Comparison of ENCODE assay signal across 8 mouse cellular contexts in genomic region chr8:113634670-113635591, GRCm38 (mm10). TPM values are rescaled to one million over a fixed set of nuclear protein-coding genes. Genes with fewer than 3 reads are reported as not detected.
DNase-seq lines count a peak whose midpoint lies in the region; ATAC-seq and TF ChIP-seq lines count a peak whose summit lies in the region.

TSS of gene Mon1b (plus strand) at chr8:113635587.

- peak; percentile 84 for ATAC-seq in erythroid progenitor cell, adult 5-6 weeks (replicated peaks; ENCODE audit: low FRiP score, poor library complexity, severe bottlenecking)
- ATAC-seq in heart, embryonic 12.5 days (ENCODE audit: insufficient number of reproducible peaks, low FRiP score): peak; percentile 98
- peak; percentile 99 for ATAC-seq in kidney, postnatal 0 days (replicated peaks; ENCODE audit: low FRiP score, low read depth)
- ATAC-seq in liver, embryonic 11.5 days (replicated peaks; ENCODE audit: low FRiP score): peak; percentile 96
- ATAC-seq in stomach, embryonic 14.5 days (ENCODE audit: insufficient number of reproducible peaks, insufficient read depth, low FRiP score, low read depth): peak; percentile 98

- peak within 1 kb of the TSS; percentile 80 for H3K9ac ChIP-seq in heart, embryonic 12.5 days
- peak within 1 kb of the TSS; percentile 65 for H3K9ac ChIP-seq in kidney, postnatal 0 days (ENCODE audit: low read depth, low read length)
- H3K9ac ChIP-seq in liver, embryonic 11.5 days (ENCODE audit: low read depth, low read length): peak within 1 kb of the TSS; percentile 76
- peak within 1 kb of the TSS; percentile 64 for H3K9ac ChIP-seq in stomach, embryonic 14.5 days (replicated peaks; ENCODE audit: low read depth, low read length)

- H3K27me3 ChIP-seq in heart, embryonic 12.5 days (replicated peaks): no peaks in the 10 kb centered on the region
- H3K27me3 ChIP-seq in kidney, postnatal 0 days (ENCODE audit: insufficient read depth, low read length): no peaks in the 10 kb centered on the region
- H3K27me3 ChIP-seq in liver, embryonic 11.5 days (replicated peaks; ENCODE audit: control insufficient read depth, insufficient read depth, low read length): no peaks in the 10 kb centered on the region
- no peaks in the 10 kb centered on the region for H3K27me3 ChIP-seq in stomach, embryonic 14.5 days (ENCODE audit: control insufficient read depth, insufficient read depth, low read length)

- WGBS in heart, embryonic 12.5 days: under 1% methylated on average over 42 of the region's 42 CpGs
- WGBS in kidney, postnatal 0 days: under 1% methylated on average over 42 of the region's 42 CpGs
- under 1% methylated on average over 42 of the region's 42 CpGs for WGBS in liver, embryonic 11.5 days
- under 1% methylated on average over 42 of the region's 42 CpGs for WGBS in stomach, embryonic 14.5 days

- peak within 1 kb of the TSS; percentile 74 for H3K4me3 ChIP-seq in heart, embryonic 12.5 days
- H3K4me3 ChIP-seq in kidney, postnatal 0 days (replicated peaks; ENCODE audit: low read depth, low read length): peak within 1 kb of the TSS; percentile 61
- H3K4me3 ChIP-seq in liver, embryonic 11.5 days (ENCODE audit: low read depth, low read length): peak within 1 kb of the TSS; percentile 70
- H3K4me3 ChIP-seq in stomach, embryonic 14.5 days (ENCODE audit: low read depth, low read length): peak within 1 kb of the TSS; percentile 75

- peak; percentile 14; the same call in 1 of the 2 replicates for TF ChIP-seq CTCF in kidney, postnatal 0 days (IDR thresholded peaks at IDR 0.05; ENCODE audit: low read depth)

- no peaks in the 10 kb centered on the region for H3K9me3 ChIP-seq in heart, embryonic 12.5 days (replicated peaks)
- no peaks in the 10 kb centered on the region for H3K9me3 ChIP-seq in kidney, postnatal 0 days (replicated peaks; ENCODE audit: low read length)
- no peaks in the 10 kb centered on the region for H3K9me3 ChIP-seq in liver, embryonic 11.5 days (ENCODE audit: control insufficient read depth, low read length)
- H3K9me3 ChIP-seq in stomach, embryonic 14.5 days (ENCODE audit: control insufficient read depth, low read depth, low read length): no peaks in the 10 kb centered on the region

- DNase-seq in CD4-positive helper T cell, adult 2 months (ENCODE audit: low read depth, low spot score): peak; percentile 99
- peak; percentile 99 for DNase-seq in brain, embryonic 18.5 days (ENCODE audit: low read depth, low spot score)
- DNase-seq in kidney, postnatal 0 days (ENCODE audit: low spot score): peak; percentile 99
- peak; percentile 94 for DNase-seq in liver, embryonic 11.5 days (ENCODE audit: low spot score)
- peak; percentile 100 for DNase-seq in naive thymus-derived CD4-positive, alpha-beta T cell, adult 2 months (ENCODE audit: low read depth)

- peak within 1 kb of the TSS; percentile 99 for H3K4me2 ChIP-seq in heart, embryonic 12.5 days
- H3K4me2 ChIP-seq in kidney, postnatal 0 days (ENCODE audit: low read length): peak within 1 kb of the TSS; percentile 84
- peak within 1 kb of the TSS; percentile 92 for H3K4me2 ChIP-seq in liver, embryonic 11.5 days
- H3K4me2 ChIP-seq in stomach, embryonic 14.5 days (replicated peaks; ENCODE audit: low read depth, low read length): peak within 1 kb of the TSS; percentile 97

- peaks cover 24% of the 10 kb centered on the region for H3K36me3 ChIP-seq in heart, embryonic 12.5 days
- 0 out of 2 replicates have a peak, but pooled peaks cover 15% of the 10 kb centered on the region for H3K36me3 ChIP-seq in kidney, postnatal 0 days (ENCODE audit: insufficient read depth, low read length)
- H3K36me3 ChIP-seq in liver, embryonic 11.5 days (ENCODE audit: control insufficient read depth, insufficient read depth, low read length): peaks cover 2% of the 10 kb centered on the region; the same call in 1 of the 2 replicates
- peaks cover 18% of the 10 kb centered on the region for H3K36me3 ChIP-seq in stomach, embryonic 14.5 days (ENCODE audit: control insufficient read depth, insufficient read depth, low read length)

- H3K4me1 ChIP-seq in heart, embryonic 12.5 days (replicated peaks): peaks cover 17% of the 10 kb centered on the region
- peaks cover 8% of the 10 kb centered on the region for H3K4me1 ChIP-seq in kidney, postnatal 0 days (replicated peaks; ENCODE audit: insufficient read depth, low read length)
- H3K4me1 ChIP-seq in liver, embryonic 11.5 days (replicated peaks; ENCODE audit: control insufficient read depth, insufficient read depth, low read length): 0 out of 2 replicates have a peak, but pooled peaks cover 2% of the 10 kb centered on the region
- H3K4me1 ChIP-seq in stomach, embryonic 14.5 days (ENCODE audit: control insufficient read depth, insufficient read depth, low read length): 0 out of 2 replicates have a peak, but pooled peaks cover 2% of the 10 kb centered on the region

- H3K27ac ChIP-seq in heart, embryonic 12.5 days (ENCODE audit: poor library complexity, severe bottlenecking): peak within 1 kb of the TSS; percentile 86
- peak within 1 kb of the TSS; percentile 96 for H3K27ac ChIP-seq in kidney, postnatal 0 days
- peak within 1 kb of the TSS; percentile 77 for H3K27ac ChIP-seq in liver, embryonic 11.5 days (ENCODE audit: low read depth, low read length)
- peak within 1 kb of the TSS; percentile 93 for H3K27ac ChIP-seq in stomach, embryonic 14.5 days (ENCODE audit: low read length)

RNA-seq across cellular contexts. Expression of gene Mon1b, which starts in this region (rescaled TPM):
- total RNA-seq in erythroid progenitor cell, adult 5-6 weeks (2015; ENCODE audit: low replicate concordance): 2.9 and 4.6 TPM in 2 replicates
- total RNA-seq in erythroid progenitor cell, adult 5-6 weeks (2017; ENCODE audit: low replicate concordance): 2.7 and 3.3 TPM in 2 replicates
- polyA plus RNA-seq in heart, embryonic 12.5 days (2016; fragmentation: Nextera tagmentation; extraction: Ambion mirVana): 6.1 TPM in 2 replicates
- 6.1 and 6.3 TPM in 2 replicates for polyA plus RNA-seq in kidney, postnatal 0 days (2015; fragmentation: Nextera tagmentation; extraction: Ambion mirVana)
- 9.6 and 10.1 TPM in 2 replicates for polyA plus RNA-seq in liver, embryonic 11.5 days (2014; fragmentation: Nextera tagmentation; extraction: Ambion mirVana)
- polyA plus RNA-seq in stomach, embryonic 14.5 days (2014; fragmentation: Nextera tagmentation; extraction: Ambion mirVana): 8.0 and 9.7 TPM in 2 replicates

Comparison
In these comparisons a context has a peak if more than half of its experiments do, and no peak if none do; other contexts are left out.
1. Peak in every context shown above with its lines: DNase-seq, ATAC-seq, H3K4me3 ChIP-seq and H3K27ac ChIP-seq.